Mouse (Mus musculus): ENCODE data around the gene Cenpo.
A peak's percentile ranks its signal among the peaks of the same experiment; 100 is the strongest.
"Not testable (repeated sequence)": the region's sequence is repeated elsewhere in the genome, so short reads cannot be mapped to it uniquely, and the experiment has no call there.

The Cenpo gene

GRCm38 (mm10) chr12:4233572-4234508 is at the start of gene Cenpo, which contains the start of gene Ptrhd1:
TSS of gene Cenpo (minus strand) at chr12:4234294.
TSS of gene Ptrhd1 (plus strand) at chr12:4234027.
- DNase-seq, result peak; percentile 97

GRCm38 (mm10) chr12:4279878-4280277 is 45.8 kb upstream of the Cenpo start:
- no peak for DNase-seq

- no peak for DNase-seq
Measured at GRCm38 (mm10) chr12:4278978-4279755, 45.1 kb upstream of the Cenpo start.

- peak; percentile 46 for DNase-seq
Measured at GRCm38 (mm10) chr12:4271078-4271477, 37.0 kb upstream of the Cenpo start.

- DNase-seq, result no peak
Measured at GRCm38 (mm10) chr12:4267765-4268164, 33.7 kb upstream of the Cenpo start.

- DNase-seq, result no peak
Measured at GRCm38 (mm10) chr12:4252742-4253655, 18.9 kb upstream of the Cenpo start.

GRCm38 (mm10) chr12:4249786-4250185 is 15.7 kb upstream of the Cenpo start:
- DNase-seq, result peak; percentile 70

GRCm38 (mm10) chr12:4245742-4246141 is 11.6 kb upstream of the Cenpo start:
- DNase-seq, result no peak

GRCm38 (mm10) chr12:4243805-4244204 is 9.7 kb upstream of the Cenpo start:
- DNase-seq, result no peak

- DNase-seq, result not testable (repeated sequence)
Measured at GRCm38 (mm10) chr12:4240281-4240680, 6.2 kb upstream of the Cenpo start.

- no peak for DNase-seq
Measured at GRCm38 (mm10) chr12:4237481-4237880, 3.4 kb upstream of the Cenpo start.

GRCm38 (mm10) chr12:4232777-4233176 is 1.3 kb downstream of the Cenpo start:
- no peak for DNase-seq

GRCm38 (mm10) chr12:4230156-4230555 is 3.9 kb downstream of the Cenpo start:
- DNase-seq, result no peak

GRCm38 (mm10) chr12:4212908-4213307 is 21.2 kb downstream of the Cenpo start:
- DNase-seq, result no peak

- no peak for DNase-seq
Measured at GRCm38 (mm10) chr12:4211174-4211573, 22.9 kb downstream of the Cenpo start.

- DNase-seq, result no peak
Measured at GRCm38 (mm10) chr12:4209196-4209595, 24.9 kb downstream of the Cenpo start.

- DNase-seq, result peak; percentile 59
Measured at GRCm38 (mm10) chr12:4208405-4209133, 25.5 kb downstream of the Cenpo start.

GRCm38 (mm10) chr12:4206106-4206505 is 28.0 kb downstream of the Cenpo start:
- peak; percentile 1 for DNase-seq

- DNase-seq, result no peak
Measured at GRCm38 (mm10) chr12:4202206-4202605, 31.9 kb downstream of the Cenpo start.

GRCm38 (mm10) chr12:4201454-4202200 is 32.5 kb downstream of the Cenpo start:
- DNase-seq, result no peak

GRCm38 (mm10) chr12:4199271-4199670 is 34.8 kb downstream of the Cenpo start:
- peak; percentile 5 for DNase-seq

Measured in cerebellum, adult 9-11 months (tissue).